Mouse (Mus musculus): ENCODE data around the gene Zfyve28.

Gene Zfyve28

GRCm38 (mm10) chr5:34183156-34183880 is 104.9 kb downstream of the Zfyve28 start:
- DNase-seq (ENCODE audit: low read depth, low spot score): no peak

GRCm38 (mm10) chr5:34182486-34182885 is 105.8 kb downstream of the Zfyve28 start:
- no peak for DNase-seq (ENCODE audit: low read depth, low spot score)

GRCm38 (mm10) chr5:34177821-34178220 is 110.4 kb downstream of the Zfyve28 start:
- no peak for DNase-seq (ENCODE audit: low read depth, low spot score)

- DNase-seq (ENCODE audit: low read depth, low spot score): no peak
These were observed 111.2 kb downstream of the Zfyve28 start for GRCm38 (mm10) chr5:34177091-34177490.

- DNase-seq (ENCODE audit: low read depth, low spot score): no peak
These were observed 111.6 kb downstream of the Zfyve28 start for GRCm38 (mm10) chr5:34176691-34177090.

GRCm38 (mm10) chr5:34175403-34175694 is 112.9 kb downstream of the Zfyve28 start:
- peak; percentile 17 for DNase-seq (ENCODE audit: low read depth, low spot score)

GRCm38 (mm10) chr5:34174550-34175402 is 113.5 kb downstream of the Zfyve28 start:
- DNase-seq (ENCODE audit: low read depth, low spot score): no peak

GRCm38 (mm10) chr5:34174021-34174420 is 114.2 kb downstream of the Zfyve28 start:
- no peak for DNase-seq (ENCODE audit: low read depth, low spot score)

GRCm38 (mm10) chr5:34170726-34171125 is 117.5 kb downstream of the Zfyve28 start:
- no peak for DNase-seq (ENCODE audit: low read depth, low spot score)

GRCm38 (mm10) chr5:34169954-34170353 is 118.3 kb downstream of the Zfyve28 start:
- no peak for DNase-seq (ENCODE audit: low read depth, low spot score)

GRCm38 (mm10) chr5:34168950-34169891 is 119.0 kb downstream of the Zfyve28 start, which contains the start of the genes Poln and Haus3:
Gene Poln, minus strand, starts transcription at chr5:34169448.
Gene Haus3, minus strand, starts transcription at chr5:34169527.
- DNase-seq (ENCODE audit: low read depth, low spot score): peak; percentile 100

GRCm38 (mm10) chr5:34167857-34168256 is 120.4 kb downstream of the Zfyve28 start:
- DNase-seq (ENCODE audit: low read depth, low spot score): no peak

GRCm38 (mm10) chr5:34165793-34166192 is 122.5 kb downstream of the Zfyve28 start:
- no peak for DNase-seq (ENCODE audit: low read depth, low spot score)

GRCm38 (mm10) chr5:34148476-34148875 is 139.8 kb downstream of the Zfyve28 start:
- no peak for DNase-seq (ENCODE audit: low read depth, low spot score)

- DNase-seq (ENCODE audit: low read depth, low spot score): no peak
These were observed 140.7 kb downstream of the Zfyve28 start for GRCm38 (mm10) chr5:34147554-34147953.
